Mouse (Mus musculus): ENCODE measurements at regions not wholly inside any gene's neighbourhood (a gene's known extent, or its start where the extent isn't known, plus 50 kb on each side); places are given as distances from the start of the nearest gene placed in this dataset.
A peak's percentile ranks its signal among the peaks of the same experiment; 100 is the strongest.
"Not testable (repeated sequence)": the region's sequence is repeated elsewhere in the genome, so short reads cannot be mapped to it uniquely, and the experiment has no call there.

- no peak for DNase-seq (ENCODE audit: low read depth, low spot score)
These were observed 58.3 kb downstream of the Vcpkmt start for GRCm38 (mm10) chr12:69524337-69525035.

- DNase-seq (ENCODE audit: low read depth, low spot score): no peak
These were observed 63.0 kb downstream of the Vcpkmt start for GRCm38 (mm10) chr12:69519869-69520268.

GRCm38 (mm10) chr12:69519028-69519427, 63.8 kb downstream of the Vcpkmt start:
- DNase-seq (ENCODE audit: low read depth, low spot score): no peak

- DNase-seq (ENCODE audit: low read depth, low spot score): no peak
These were observed 65.2 kb downstream of the Vcpkmt start for GRCm38 (mm10) chr12:69517616-69518015.

- DNase-seq (ENCODE audit: low read depth, low spot score): no peak
These were observed 66.4 kb downstream of the Vcpkmt start for GRCm38 (mm10) chr12:69516314-69516916.

- no peak for DNase-seq (ENCODE audit: low read depth, low spot score)
These were observed 67.0 kb downstream of the Vcpkmt start for GRCm38 (mm10) chr12:69515850-69516249.

GRCm38 (mm10) chr12:69515117-69515516, 67.7 kb downstream of the Vcpkmt start:
- no peak for DNase-seq (ENCODE audit: low read depth, low spot score)

- DNase-seq (ENCODE audit: low read depth, low spot score): no peak
These were observed 69.7 kb downstream of the Vcpkmt start for GRCm38 (mm10) chr12:69513166-69513565.

GRCm38 (mm10) chr12:69510736-69511135, 72.1 kb downstream of the Vcpkmt start:
- DNase-seq (ENCODE audit: low read depth, low spot score): no peak

- not testable (repeated sequence) for DNase-seq (ENCODE audit: low read depth, low spot score)
These were observed 73.6 kb downstream of the Vcpkmt start for GRCm38 (mm10) chr12:69509180-69509579.

GRCm38 (mm10) chr12:69507906-69508305, 74.9 kb downstream of the Vcpkmt start:
- no peak for DNase-seq (ENCODE audit: low read depth, low spot score)

- DNase-seq (ENCODE audit: low read depth, low spot score): no peak
These were observed 75.5 kb downstream of the Vcpkmt start for GRCm38 (mm10) chr12:69507333-69507732.

- DNase-seq (ENCODE audit: low read depth, low spot score): no peak
These were observed 80.1 kb downstream of the Vcpkmt start for GRCm38 (mm10) chr12:69502706-69503070.

GRCm38 (mm10) chr12:69501783-69502705, 80.8 kb downstream of the Vcpkmt start:
- peak; percentile 58 for DNase-seq (ENCODE audit: low read depth, low spot score)

GRCm38 (mm10) chr12:69501346-69501730, 81.5 kb downstream of the Vcpkmt start:
- DNase-seq (ENCODE audit: low read depth, low spot score): no peak

GRCm38 (mm10) chr12:69500600-69501345, 82.1 kb downstream of the Vcpkmt start:
- no peak for DNase-seq (ENCODE audit: low read depth, low spot score)

- DNase-seq (ENCODE audit: low read depth, low spot score): peak; percentile 42
These were observed 85.7 kb downstream of the Vcpkmt start for GRCm38 (mm10) chr12:69497121-69497520.

GRCm38 (mm10) chr12:69496341-69496904, 86.4 kb downstream of the Vcpkmt start:
- no peak for DNase-seq (ENCODE audit: low read depth, low spot score)

GRCm38 (mm10) chr12:69495776-69496175, 87.1 kb downstream of the Vcpkmt start:
- no peak for DNase-seq (ENCODE audit: low read depth, low spot score)

- no peak for DNase-seq (ENCODE audit: low read depth, low spot score)
These were observed 88.2 kb downstream of the Vcpkmt start for GRCm38 (mm10) chr12:69494648-69495047.

GRCm38 (mm10) chr12:69489686-69490085, 93.1 kb downstream of the Vcpkmt start:
- no peak for DNase-seq (ENCODE audit: low read depth, low spot score)

Data from brain, embryonic 18.5 days (tissue).